Mouse (Mus musculus): Measurements from ENCODE around the gene Eps8. TPM values are rescaled to one million over a fixed set of nuclear protein-coding genes. Genes with fewer than 3 reads are reported as not detected.

The Eps8 gene
- total RNA-seq, 1 experiment: 17.0 TPM

DNA sequence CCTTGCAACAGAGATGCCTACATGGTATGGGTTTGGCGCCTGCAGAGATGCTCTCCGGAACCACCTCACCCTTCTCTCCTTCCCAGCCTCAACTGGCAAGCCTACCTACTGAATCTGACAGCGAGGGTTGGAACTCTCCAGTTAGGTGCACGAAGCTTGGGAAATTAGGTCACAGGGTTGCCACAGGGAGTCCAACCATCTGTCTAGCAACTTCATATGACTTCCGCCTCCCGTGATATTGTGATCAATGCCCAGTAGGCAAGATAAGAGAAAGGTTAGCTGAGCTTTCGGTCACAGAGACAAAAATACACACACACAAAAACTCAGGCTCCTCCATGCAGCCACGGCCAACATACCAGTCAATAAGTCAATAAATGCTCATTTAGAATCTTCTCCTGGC lies 21.6 kb downstream of the Eps8 start:
- Histone ChIP-seq H3K9ac (ENCODE audit: insufficient read depth, low read depth, low read length, poor library complexity, severe bottlenecking) (no peak overlapping the region), H3K36me3 (ENCODE audit: control insufficient read depth, insufficient read depth, low read length, poor library complexity, severe bottlenecking) (no peaks in the 10 kb centered on the region), H3K4me3 (ENCODE audit: insufficient read depth in 1 of 2, low read depth in 1 of 2, low read length in 2 of 2, poor library complexity in 1 of 2, severe bottlenecking in 1 of 2) (no peak overlapping the region), H3K4me1 (ENCODE audit: control insufficient read depth in 2 of 2, insufficient read depth in 2 of 2, low read length in 2 of 2, poor library complexity in 1 of 2) (peaks cover 0 to 10% of the 10 kb centered on the region in 2 experiments; a peak in 1 of 4 replicates), H3K9me3 (ENCODE audit: control insufficient read depth, insufficient read depth, low read depth, low read length) (no peaks in the 10 kb centered on the region), H3K27ac (ENCODE audit: insufficient read depth, low read depth, low read length, poor library complexity, severe bottlenecking) (no peak overlapping the region)
- TF ChIP-seq HCFC1 (IDR thresholded peaks at IDR 0.05; ENCODE audit: borderline replicate concordance, insufficient read depth, low read length) (no peak), ZC3H11A (IDR thresholded peaks at IDR 0.05; ENCODE audit: borderline replicate concordance, low read depth, low read length) (no peak), ZNF384 (IDR thresholded peaks at IDR 0.05; ENCODE audit: low read depth, low read length) (no peak), CHD2 (IDR thresholded peaks at IDR 0.05; ENCODE audit: low read depth, low read length) (no peak), MAFK (IDR thresholded peaks at IDR 0.05; ENCODE audit: insufficient read depth, low read depth, low read length) (no peak)
- no peak for DNase-seq (ENCODE audit: low read depth, low spot score)
- in situ Hi-C loops (cut with MboI; ENCODE audit: low sequenced_read_pairs in 2 of 2, unreplicated experiment in 2 of 2): no loop called here

DNA sequence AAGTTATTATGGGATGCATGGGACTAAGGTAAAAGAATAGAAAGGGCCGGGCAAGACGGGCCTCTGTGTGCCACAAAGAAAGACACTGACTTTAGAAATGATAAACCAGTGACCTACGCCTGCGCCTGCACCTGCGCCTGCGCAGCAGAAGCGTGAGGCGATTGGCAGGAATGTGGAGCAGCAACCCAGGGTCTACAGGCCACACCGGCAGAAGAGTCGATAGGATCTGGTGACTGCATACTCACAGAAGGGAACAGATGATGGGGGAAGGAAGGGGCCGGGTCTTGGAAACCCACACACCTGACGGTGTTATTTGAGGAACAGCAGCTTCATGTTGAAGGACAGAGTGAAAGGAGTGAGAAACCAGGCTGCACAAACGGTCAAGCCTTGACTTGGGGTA lies 24.3 kb downstream of the Eps8 start:
- Histone ChIP-seq H3K4me1 (ENCODE audit: control insufficient read depth in 2 of 2, insufficient read depth in 2 of 2, low read length in 2 of 2, poor library complexity in 1 of 2) (peaks cover 0 to 10% of the 10 kb centered on the region in 2 experiments; a peak in 1 of 4 replicates), H3K27ac (ENCODE audit: insufficient read depth, low read depth, low read length, poor library complexity, severe bottlenecking) (no peak overlapping the region), H3K4me3 (ENCODE audit: insufficient read depth in 1 of 2, low read depth in 1 of 2, low read length in 2 of 2, poor library complexity in 1 of 2, severe bottlenecking in 1 of 2) (no peak overlapping the region), H3K9ac (ENCODE audit: insufficient read depth, low read depth, low read length, poor library complexity, severe bottlenecking) (peak overlapping the region; percentile 35; the same call in 1 of the 2 replicates), H3K9me3 (ENCODE audit: control insufficient read depth, insufficient read depth, low read depth, low read length) (no peaks in the 10 kb centered on the region), H3K36me3 (ENCODE audit: control insufficient read depth, insufficient read depth, low read length, poor library complexity, severe bottlenecking) (no peaks in the 10 kb centered on the region)
- in situ Hi-C loops (cut with MboI; ENCODE audit: low sequenced_read_pairs in 2 of 2, unreplicated experiment in 2 of 2): no loop called here
- no peak for TF ChIP-seq HCFC1 (IDR thresholded peaks at IDR 0.05; ENCODE audit: borderline replicate concordance, insufficient read depth, low read length)
- TF ChIP-seq CHD2 (IDR thresholded peaks at IDR 0.05; ENCODE audit: low read depth, low read length): no peak
- no peak for TF ChIP-seq MAFK (IDR thresholded peaks at IDR 0.05; ENCODE audit: insufficient read depth, low read depth, low read length)
- TF ChIP-seq ZNF384 (IDR thresholded peaks at IDR 0.05; ENCODE audit: low read depth, low read length): no peak
- no peak for TF ChIP-seq ZC3H11A (IDR thresholded peaks at IDR 0.05; ENCODE audit: borderline replicate concordance, low read depth, low read length)
- DNase-seq (ENCODE audit: low read depth, low spot score): no peak

DNA sequence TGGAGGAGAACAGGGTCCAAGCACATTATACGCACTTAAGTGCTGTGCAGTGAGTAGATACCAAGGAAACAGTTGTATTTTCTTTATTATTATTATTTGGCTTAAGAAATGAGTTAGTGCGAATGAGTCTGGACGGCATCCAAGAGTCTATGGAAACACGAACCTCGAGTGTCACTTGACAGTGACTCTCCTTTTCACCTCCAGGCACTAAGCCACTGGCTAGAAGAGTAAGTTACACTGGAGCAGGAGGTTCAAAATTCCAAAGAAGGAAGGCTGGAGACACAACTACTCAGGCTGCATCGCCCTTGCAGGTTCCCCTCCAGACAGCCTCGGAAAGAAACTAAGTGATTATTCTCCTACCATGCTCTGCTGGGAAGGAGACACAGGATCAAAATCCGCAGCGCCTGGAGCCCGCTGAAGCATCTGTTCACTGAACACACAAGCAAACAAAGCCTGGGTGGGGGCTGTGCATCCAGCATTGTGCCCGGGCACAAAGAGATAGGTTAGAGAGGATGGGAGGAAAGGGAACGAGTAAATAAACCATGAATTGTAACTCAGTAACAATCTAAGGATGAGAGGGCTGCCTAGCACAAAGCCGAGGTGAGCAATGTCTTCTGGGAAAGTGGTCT lies 25.0 kb downstream of the Eps8 start:
- no peak overlapping the region for H3K4me3 ChIP-seq (ENCODE audit: insufficient read depth in 1 of 2, low read depth in 1 of 2, low read length in 2 of 2, poor library complexity in 1 of 2, severe bottlenecking in 1 of 2)
- no peak overlapping the region for H3K27ac ChIP-seq (ENCODE audit: insufficient read depth, low read depth, low read length, poor library complexity, severe bottlenecking)
- H3K9ac ChIP-seq (ENCODE audit: insufficient read depth, low read depth, low read length, poor library complexity, severe bottlenecking): peak overlapping the region; percentile 60; the same call in 1 of the 2 replicates
- no peak for DNase-seq (ENCODE audit: low read depth, low spot score)
- H3K9me3 ChIP-seq (ENCODE audit: control insufficient read depth, insufficient read depth, low read depth, low read length): no peaks in the 10 kb centered on the region
- TF ChIP-seq MAFK (IDR thresholded peaks at IDR 0.05; ENCODE audit: insufficient read depth, low read depth, low read length) (no peak), ZNF384 (IDR thresholded peaks at IDR 0.05; ENCODE audit: low read depth, low read length) (no peak), HCFC1 (IDR thresholded peaks at IDR 0.05; ENCODE audit: borderline replicate concordance, insufficient read depth, low read length) (no peak), ZC3H11A (IDR thresholded peaks at IDR 0.05; ENCODE audit: borderline replicate concordance, low read depth, low read length) (no peak), CHD2 (IDR thresholded peaks at IDR 0.05; ENCODE audit: low read depth, low read length) (no peak)
- H3K4me1 ChIP-seq (ENCODE audit: control insufficient read depth in 2 of 2, insufficient read depth in 2 of 2, low read length in 2 of 2, poor library complexity in 1 of 2): peaks cover 0 to 10% of the 10 kb centered on the region in 2 experiments; a peak in 1 of 4 replicates
- H3K36me3 ChIP-seq (ENCODE audit: control insufficient read depth, insufficient read depth, low read length, poor library complexity, severe bottlenecking): no peaks in the 10 kb centered on the region
- in situ Hi-C loops (cut with MboI; ENCODE audit: low sequenced_read_pairs in 2 of 2, unreplicated experiment in 2 of 2): no loop called here

DNA sequence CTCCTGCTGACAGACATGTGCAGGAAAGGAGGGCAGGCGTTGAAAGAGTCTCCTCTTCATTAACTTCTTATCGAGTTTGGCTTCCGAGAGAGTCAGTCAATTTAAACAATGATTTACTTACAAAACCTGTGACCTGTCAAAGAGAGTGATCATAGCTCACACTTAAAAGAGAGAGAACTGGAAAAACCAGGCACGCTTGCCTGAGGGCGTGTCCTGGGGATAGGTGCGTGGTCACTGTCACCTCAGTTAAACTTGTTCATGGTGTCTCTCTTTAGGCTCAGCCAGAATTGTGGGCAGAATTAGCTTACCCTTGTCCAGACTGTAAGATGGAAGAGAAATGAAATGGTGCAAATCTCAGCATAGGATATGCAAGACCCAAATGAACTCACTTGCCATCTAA lies 26.0 kb downstream of the Eps8 start:
- Histone ChIP-seq H3K36me3 (ENCODE audit: control insufficient read depth, insufficient read depth, low read length, poor library complexity, severe bottlenecking) (no peaks in the 10 kb centered on the region), H3K4me3 (ENCODE audit: insufficient read depth in 1 of 2, low read depth in 1 of 2, low read length in 2 of 2, poor library complexity in 1 of 2, severe bottlenecking in 1 of 2) (no peak overlapping the region), H3K9me3 (ENCODE audit: control insufficient read depth, insufficient read depth, low read depth, low read length) (no peaks in the 10 kb centered on the region), H3K27ac (ENCODE audit: insufficient read depth, low read depth, low read length, poor library complexity, severe bottlenecking) (no peak overlapping the region), H3K9ac (ENCODE audit: insufficient read depth, low read depth, low read length, poor library complexity, severe bottlenecking) (no peak overlapping the region), H3K4me1 (ENCODE audit: control insufficient read depth in 2 of 2, insufficient read depth in 2 of 2, low read length in 2 of 2, poor library complexity in 1 of 2) (peaks cover 0 to 10% of the 10 kb centered on the region in 2 experiments; a peak in 1 of 4 replicates)
- in situ Hi-C loops (cut with MboI; ENCODE audit: low sequenced_read_pairs in 2 of 2, unreplicated experiment in 2 of 2): no loop called here
- no peak for TF ChIP-seq CHD2 (IDR thresholded peaks at IDR 0.05; ENCODE audit: low read depth, low read length)
- TF ChIP-seq HCFC1 (IDR thresholded peaks at IDR 0.05; ENCODE audit: borderline replicate concordance, insufficient read depth, low read length): no peak
- no peak for TF ChIP-seq ZNF384 (IDR thresholded peaks at IDR 0.05; ENCODE audit: low read depth, low read length)
- TF ChIP-seq ZC3H11A (IDR thresholded peaks at IDR 0.05; ENCODE audit: borderline replicate concordance, low read depth, low read length): no peak
- no peak for TF ChIP-seq MAFK (IDR thresholded peaks at IDR 0.05; ENCODE audit: insufficient read depth, low read depth, low read length)
- no peak for DNase-seq (ENCODE audit: low read depth, low spot score)

Measured in ES-E14 (cell line).